Mouse (Mus musculus) gastrocnemius, postnatal 14 days (tissue): ENCODE data around the gene Sec23a. TPM values are rescaled to one million over a fixed set of nuclear protein-coding genes. Genes with fewer than 3 reads are reported as not detected.
"Not testable (repeated sequence)": the region's sequence is repeated elsewhere in the genome, so short reads cannot be mapped to it uniquely, and the experiment has no call there.

Experiments used
- DNase-seq: peaks from one replicate; pipeline ENCODE4 v3.0.0; 2021; ENCODE audit warnings: mixed read lengths
- intact Hi-C: fragments of 180-260 bp; cut with DNase I; formaldehyde crosslinking; loops from one replicate; pipeline ENCODE4 v1.15.1; 2025; ENCODE audit warnings: low total_unique reads
- total RNA-seq, 2 experiments: library from RNA; stranded (reverse); gene quantifications; 2 replicates each; pipeline ENCODE4 v1.2.3; 2021

The Sec23a gene
- total RNA-seq, 2 experiments from 2014 or later = 42.9 to 43.4 TPM

GRCm38 (mm10) chr12:59011275-59011843, 458 bp downstream of the Sec23a start:
- intact Hi-C loops = no loop called here

GRCm38 (mm10) chr12:59010482-59010881, 1.3 kb downstream of the Sec23a start:
- no peak for DNase-seq
- intact Hi-C loops = no loop called here

More at GRCm38 (mm10) chr12:59011275-59011843, 458 bp downstream of the Sec23a start:
- DNase-seq = no peak

GRCm38 (mm10) chr12:58985766-58986165, 26.1 kb downstream of the Sec23a start:
- DNase-seq = no peak
- intact Hi-C loops = no loop called here

- intact Hi-C loops, DNase-seq: not testable (repeated sequence)
These were observed 30.6 kb downstream of the Sec23a start for GRCm38 (mm10) chr12:58981178-58981661.

- intact Hi-C loops = no loop called here
These were observed 34.9 kb downstream of the Sec23a start for GRCm38 (mm10) chr12:58976966-58977365.

GRCm38 (mm10) chr12:58964583-58964982, 47.2 kb downstream of the Sec23a start:
- DNase-seq = no peak
- intact Hi-C loops = no loop called here

More at GRCm38 (mm10) chr12:58976966-58977365, 34.9 kb downstream of the Sec23a start:
- no peak for DNase-seq

- no peak for DNase-seq
- intact Hi-C loops = no loop called here
These were observed 51.0 kb downstream of the Sec23a start for GRCm38 (mm10) chr12:58960844-58961243.

- no peak for DNase-seq
- intact Hi-C loops = no loop called here
These were observed 55.2 kb downstream of the Sec23a start for GRCm38 (mm10) chr12:58956624-58957023.

- DNase-seq = no peak
- intact Hi-C loops = no loop called here
These were observed 55.7 kb downstream of the Sec23a start for GRCm38 (mm10) chr12:58956162-58956561.

GRCm38 (mm10) chr12:58947879-58948278, 63.9 kb downstream of the Sec23a start:
- no peak for DNase-seq
- intact Hi-C loops = loop anchor here (5.0 kb wide), 1 partner anchor 1121 kb away; no protein-coding TSS in a partner anchor

- intact Hi-C loops = loop anchor here (5.0 kb wide), 1 partner anchor 1120 kb away; no protein-coding TSS in a partner anchor
- DNase-seq = peak; percentile 22
These were observed 64.6 kb downstream of the Sec23a start for GRCm38 (mm10) chr12:58947231-58947630.

GRCm38 (mm10) chr12:58942544-58942943, 69.3 kb downstream of the Sec23a start:
- DNase-seq = no peak
- intact Hi-C loops = no loop called here

- DNase-seq = no peak
- intact Hi-C loops = no loop called here
These were observed 77.2 kb downstream of the Sec23a start for GRCm38 (mm10) chr12:58934580-58934979.

- intact Hi-C loops = no loop called here
- DNase-seq = no peak
These were observed 86.8 kb downstream of the Sec23a start for GRCm38 (mm10) chr12:58924996-58925395.

GRCm38 (mm10) chr12:58924025-58924424, 87.8 kb downstream of the Sec23a start:
- DNase-seq = no peak
- intact Hi-C loops = no loop called here

GRCm38 (mm10) chr12:58920775-58921174, 91.0 kb downstream of the Sec23a start:
- intact Hi-C loops = no loop called here
- no peak for DNase-seq

GRCm38 (mm10) chr12:58919516-58919915, 92.3 kb downstream of the Sec23a start:
- DNase-seq = no peak
- intact Hi-C loops = no loop called here

GRCm38 (mm10) chr12:58909826-58910225, 102.0 kb downstream of the Sec23a start:
- intact Hi-C loops = no loop called here
- DNase-seq = no peak
